Mouse (Mus musculus) urinary bladder, postnatal 36 days (tissue): Measurements from ENCODE around the gene Yif1a.

Source experiments
- DNase-seq, 2 experiments: peaks; one replicate each; pipeline ENCODE4 v3.0.0; 2022; ENCODE audit warnings: low spot score in 2 of 2, mixed read lengths in 1 of 2

Yif1a gene

DNA sequence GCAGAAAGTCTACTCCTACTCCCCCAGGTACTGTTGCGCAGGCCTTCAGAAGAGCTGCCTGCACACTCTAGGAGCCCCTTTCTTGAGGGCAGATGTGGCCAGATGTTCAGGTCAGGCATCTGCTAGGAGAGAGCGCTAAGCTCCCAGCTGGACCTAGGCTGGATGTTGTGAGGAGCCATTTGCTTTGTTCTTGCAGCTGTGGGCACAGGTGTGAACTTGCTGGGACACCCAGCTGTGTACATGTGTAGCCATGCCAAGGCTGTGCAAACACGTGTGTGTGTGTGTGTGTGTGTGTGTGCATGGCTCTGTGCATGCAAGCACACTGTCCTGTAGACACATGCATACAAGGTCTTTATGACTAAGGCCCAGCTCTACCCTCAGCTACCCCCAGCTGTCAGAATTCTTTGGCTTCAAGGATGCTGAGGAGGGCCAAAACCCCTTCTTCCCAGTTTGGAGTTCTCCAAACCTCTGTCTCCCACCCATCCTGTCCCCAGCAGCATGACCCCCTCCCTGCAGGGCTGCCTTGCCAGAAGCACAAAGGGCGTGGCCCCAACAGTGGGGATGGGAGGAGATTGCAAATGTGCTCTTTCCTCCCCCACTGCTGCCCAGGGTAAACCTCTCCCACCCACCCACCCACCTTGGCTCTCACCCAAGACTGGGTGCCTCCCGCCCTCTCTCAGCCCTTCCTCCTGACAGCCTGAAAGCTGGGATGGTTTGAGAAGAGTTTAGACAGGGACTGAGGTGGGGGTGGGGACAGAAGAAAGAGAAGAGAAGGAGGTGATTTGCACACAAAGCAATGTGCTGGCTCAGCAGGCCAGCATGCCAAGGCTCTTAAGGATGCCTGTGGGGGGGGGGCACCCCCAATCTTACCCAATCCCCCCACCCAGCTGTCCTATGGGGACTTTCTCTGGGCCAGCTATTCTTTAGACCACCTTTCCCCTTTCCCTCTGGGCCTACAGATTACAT lies 27.7 kb upstream of the Yif1a start:
- DNase-seq: peak; percentile 55 to 63

DNA sequence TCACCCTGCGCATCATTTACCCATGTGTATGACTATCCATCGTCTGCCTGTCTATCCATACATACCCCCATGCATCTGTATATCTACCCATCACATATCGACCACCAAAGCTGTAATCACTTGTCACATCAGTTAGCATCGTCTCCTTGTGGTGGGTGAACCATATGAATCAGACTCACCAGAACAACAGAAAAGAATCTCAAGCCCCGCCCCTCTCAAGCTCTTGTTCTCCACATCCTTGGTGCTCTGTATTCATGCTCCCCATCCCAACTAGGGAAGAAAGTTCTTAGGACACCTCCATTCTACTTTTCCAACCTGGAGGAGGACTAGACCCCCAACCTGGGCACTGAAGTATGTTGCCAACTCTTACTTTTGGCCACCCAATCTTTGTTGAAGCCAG lies 26.3 kb upstream of the Yif1a start:
- no peak for DNase-seq

DNA sequence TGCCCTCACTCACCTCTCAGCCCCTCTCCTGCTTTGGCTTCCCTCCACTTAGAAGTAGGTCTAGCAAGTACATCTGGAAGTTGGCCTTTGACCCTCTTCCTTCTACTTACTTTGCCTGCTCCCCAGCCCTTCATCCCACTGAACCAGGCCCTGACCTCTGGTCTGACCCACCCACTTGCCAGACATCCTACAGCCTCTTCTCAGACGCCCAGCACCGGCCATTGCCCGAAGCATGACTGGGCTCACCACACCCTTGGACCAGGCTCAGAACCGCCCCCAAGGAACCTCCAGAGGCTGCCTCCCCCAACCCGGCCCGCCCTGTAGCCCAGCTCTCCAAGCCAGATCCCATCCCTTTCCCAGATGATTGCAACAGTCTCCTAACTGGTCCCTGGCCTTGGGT lies 25.9 kb upstream of the Yif1a start:
- DNase-seq: peak in 1 of 2 experiments; percentile 72

DNA sequence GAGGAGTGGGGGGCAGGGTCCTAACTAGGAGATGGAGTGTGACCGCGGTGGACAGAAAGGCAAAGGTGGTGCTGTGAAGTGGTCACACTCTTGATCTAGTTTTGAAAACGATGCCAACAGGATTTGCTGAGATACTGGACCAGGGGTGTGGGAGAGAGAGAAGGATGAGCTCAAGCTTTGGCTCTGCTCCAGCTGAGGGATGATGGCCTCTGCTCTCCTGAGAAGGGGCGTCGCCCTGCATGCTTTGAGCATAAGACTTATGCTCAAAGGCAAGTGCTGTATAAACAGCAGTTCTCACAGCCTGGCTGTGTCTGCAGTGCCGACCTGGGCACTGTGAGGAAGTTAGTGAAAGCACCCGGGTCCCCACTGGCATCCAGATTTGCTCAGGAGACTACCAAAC lies 23.2 kb upstream of the Yif1a start:
- DNase-seq: peak in 1 of 2 experiments; percentile 51

DNA sequence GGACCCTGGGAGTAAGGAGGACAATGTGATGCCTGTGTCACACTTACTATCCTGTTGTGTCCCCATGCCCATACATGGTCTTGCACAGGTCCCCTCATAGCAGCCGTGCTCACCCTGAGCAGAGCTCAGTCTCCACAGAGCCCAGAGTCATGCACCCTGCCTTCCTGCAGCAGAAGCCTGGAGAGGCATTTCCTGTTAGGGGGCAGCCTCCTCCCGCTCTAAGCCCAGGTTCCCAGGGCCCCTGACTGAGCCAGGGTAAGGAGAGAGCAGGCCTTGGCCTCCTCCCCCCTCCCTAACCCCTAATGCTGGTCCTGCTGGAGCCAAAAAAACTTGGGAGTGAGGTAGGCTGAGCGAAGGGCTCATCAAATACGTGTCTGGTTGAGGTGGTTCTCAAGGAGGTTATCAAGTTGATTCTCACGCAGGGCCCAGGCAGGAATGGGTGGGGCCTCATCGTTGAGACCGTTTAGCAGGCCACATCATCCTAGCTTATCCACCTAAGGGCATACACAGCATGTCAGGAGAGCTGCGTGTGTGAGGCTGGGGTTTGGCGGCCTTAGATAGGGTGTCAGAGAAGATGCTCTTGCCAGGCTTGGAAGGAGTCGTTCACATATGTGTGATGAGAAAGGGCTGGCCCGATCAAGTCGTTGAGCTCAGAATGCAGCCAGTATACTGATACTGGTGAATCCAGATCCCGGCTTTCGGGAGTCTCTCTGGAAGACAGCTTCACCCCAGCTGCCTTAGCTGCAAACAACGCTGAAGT lies 21.1 kb upstream of the Yif1a start:
- DNase-seq: no peak

DNA sequence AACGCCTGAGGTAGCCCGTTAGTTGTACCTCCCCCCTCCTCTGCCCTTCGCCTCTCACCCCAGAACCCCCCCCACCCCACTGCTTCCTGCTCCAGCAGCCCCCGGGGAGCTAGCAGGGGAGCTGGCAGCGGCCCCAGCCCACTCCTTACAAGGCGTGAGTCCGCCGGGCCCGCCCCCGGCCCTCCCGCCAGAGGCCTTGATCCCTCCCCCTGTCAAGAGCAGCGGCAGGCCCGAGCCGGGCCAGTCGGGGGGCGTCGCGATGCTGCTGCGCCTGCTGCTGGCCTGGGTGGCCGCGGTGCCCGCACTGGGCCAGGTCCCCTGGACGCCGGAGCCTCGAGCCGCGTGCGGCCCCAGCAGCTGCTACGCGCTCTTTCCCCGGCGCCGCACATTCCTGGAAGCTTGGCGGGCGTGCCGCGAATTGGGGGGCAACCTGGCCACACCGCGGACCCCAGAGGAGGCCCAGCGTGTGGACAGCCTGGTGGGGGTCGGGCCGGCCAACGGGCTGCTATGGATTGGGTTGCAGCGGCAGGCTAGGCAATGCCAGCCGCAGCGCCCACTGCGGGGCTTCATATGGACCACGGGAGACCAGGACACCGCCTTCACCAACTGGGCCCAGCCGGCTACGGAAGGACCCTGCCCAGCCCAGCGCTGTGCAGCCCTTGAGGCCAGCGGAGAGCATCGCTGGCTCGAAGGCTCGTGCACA lies 20.3 kb upstream of the Yif1a start, which contains the start of gene Cd248:
Gene Cd248 (plus strand): TSS at position 212 of the 703 bp plus-strand sequence.
- DNase-seq: peak in 1 of 2 experiments; percentile 76

DNA sequence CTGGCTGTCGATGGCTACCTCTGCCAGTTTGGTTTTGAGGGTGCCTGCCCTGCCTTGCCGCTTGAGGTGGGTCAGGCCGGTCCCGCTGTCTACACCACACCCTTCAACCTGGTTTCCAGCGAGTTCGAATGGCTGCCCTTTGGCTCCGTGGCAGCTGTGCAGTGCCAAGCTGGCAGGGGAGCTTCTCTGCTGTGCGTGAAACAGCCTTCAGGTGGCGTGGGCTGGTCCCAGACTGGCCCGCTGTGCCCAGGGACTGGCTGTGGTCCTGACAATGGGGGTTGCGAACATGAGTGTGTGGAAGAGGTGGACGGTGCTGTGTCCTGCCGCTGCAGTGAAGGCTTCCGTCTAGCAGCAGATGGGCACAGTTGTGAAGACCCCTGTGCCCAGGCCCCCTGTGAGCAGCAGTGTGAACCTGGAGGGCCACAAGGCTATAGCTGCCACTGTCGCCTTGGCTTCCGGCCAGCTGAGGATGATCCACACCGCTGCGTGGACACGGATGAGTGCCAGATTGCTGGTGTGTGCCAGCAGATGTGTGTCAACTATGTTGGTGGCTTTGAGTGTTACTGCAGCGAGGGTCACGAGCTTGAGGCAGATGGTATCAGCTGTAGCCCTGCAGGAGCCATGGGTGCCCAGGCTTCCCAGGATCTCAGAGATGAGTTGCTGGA lies 19.6 kb upstream of the Yif1a start:
- no peak for DNase-seq

DNA sequence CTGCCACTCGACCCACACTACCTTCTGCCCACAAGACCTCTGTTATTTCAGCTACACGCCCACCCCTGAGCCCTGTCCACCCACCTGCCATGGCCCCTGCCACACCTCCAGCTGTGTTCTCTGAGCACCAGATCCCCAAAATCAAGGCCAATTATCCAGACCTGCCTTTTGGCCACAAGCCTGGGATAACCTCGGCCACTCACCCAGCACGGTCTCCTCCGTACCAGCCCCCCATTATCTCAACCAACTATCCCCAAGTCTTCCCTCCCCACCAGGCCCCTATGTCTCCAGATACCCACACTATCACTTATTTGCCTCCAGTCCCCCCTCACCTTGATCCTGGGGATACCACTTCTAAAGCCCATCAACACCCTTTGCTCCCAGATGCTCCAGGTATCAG lies 18.9 kb upstream of the Yif1a start:
- DNase-seq: no peak

DNA sequence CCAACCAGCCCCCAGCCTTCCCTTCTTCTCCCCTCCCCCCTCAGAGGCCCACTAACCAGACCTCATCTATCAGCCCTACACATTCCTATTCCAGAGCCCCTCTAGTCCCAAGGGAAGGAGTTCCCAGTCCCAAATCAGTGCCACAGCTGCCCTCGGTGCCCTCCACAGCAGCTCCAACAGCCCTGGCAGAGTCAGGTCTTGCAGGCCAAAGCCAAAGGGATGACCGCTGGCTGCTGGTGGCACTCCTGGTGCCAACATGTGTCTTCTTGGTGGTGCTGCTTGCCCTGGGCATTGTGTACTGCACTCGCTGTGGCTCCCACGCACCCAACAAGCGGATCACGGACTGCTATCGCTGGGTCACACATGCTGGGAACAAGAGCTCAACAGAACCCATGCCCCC lies 18.4 kb upstream of the Yif1a start:
- DNase-seq: no peak

DNA sequence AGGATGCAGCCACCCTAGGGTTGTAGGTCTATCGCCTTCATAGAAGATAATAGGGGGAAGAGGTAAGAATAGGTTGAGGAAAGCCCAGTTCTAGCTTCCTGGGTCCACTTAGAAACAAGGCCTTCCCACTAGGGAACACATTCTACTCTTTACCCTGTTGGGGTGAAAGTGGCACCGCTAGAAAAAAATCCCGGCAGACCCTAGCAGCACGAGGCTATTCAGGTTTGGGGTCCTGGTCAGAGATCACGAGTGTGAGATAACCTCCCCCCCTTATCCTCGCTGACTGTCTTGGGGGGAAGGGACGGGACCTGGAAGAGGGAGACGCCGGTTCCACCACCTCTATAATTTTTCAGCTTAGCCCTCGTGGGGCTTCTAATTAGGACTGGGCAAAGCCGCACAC lies 17.3 kb upstream of the Yif1a start:
- DNase-seq: no peak

DNA sequence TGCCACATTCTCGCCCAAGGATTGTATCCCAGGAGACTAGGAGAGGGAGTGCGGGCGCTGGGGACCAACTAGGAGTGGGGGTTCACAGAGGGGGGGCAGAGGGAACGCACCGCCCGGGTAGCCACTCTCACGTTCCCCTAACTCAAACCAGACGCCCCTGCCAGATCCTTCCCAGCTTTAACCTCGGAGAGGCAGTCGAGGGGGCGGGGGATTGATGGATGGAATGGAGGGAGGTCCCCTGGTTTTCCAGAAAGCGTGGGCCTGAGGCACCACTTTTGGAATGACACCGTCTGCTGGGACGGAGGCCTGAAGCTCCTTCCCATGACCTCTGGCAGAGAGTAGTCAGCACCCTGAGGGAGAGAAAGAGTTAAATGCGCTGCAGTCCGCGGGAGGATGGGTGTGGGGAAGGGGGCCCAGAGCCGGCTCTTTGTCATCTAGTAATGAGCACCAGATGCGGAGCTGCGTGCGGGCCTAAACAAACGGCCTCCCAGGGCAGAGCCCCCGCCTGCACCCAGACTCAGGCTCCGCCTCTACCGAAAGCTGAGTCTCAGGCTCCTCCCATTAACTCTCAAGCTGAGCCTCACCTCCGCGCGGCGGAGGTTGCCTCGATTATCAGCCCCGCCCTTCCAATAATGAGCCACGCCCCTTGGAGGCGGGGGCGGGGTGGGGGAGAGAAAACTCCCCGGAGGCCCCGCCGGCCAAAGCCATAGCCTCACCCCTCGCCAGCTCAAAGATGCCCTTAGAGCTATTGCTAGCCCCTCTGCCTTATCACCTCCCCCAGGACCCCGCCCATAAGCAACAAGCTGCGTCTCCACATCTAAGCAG lies 16.6 kb upstream of the Yif1a start:
- peak; percentile 75 to 85 for DNase-seq

DNA sequence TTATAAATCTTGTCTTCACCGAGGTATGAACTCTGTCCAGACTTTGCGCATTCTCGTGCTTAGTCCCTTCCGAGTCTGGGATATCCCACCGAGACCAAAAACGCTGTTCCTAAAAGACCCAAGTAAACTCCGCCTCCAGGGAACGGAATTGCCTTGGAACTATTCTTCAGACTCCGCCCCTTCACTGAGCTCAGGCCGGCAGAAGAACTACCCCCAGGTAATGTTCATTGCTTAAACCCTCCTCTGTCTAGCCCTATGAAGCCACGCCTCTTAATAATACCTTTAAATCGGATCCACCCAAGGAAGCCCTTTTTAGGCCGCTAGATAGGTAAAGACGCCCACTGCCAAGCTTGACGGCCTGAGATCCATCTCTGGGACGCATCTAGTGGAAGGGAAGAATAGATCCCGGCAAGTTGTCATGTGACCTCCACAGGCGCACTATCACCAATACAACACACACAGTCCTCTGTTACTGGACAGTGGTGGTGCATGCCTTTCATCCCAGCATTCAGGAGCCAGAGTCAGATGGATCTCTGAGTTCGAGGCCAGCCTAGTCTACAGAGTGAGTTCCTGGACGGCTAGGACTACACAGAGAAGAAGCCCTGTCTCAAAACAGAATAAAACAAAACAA lies 15.8 kb upstream of the Yif1a start:
- no peak for DNase-seq

DNA sequence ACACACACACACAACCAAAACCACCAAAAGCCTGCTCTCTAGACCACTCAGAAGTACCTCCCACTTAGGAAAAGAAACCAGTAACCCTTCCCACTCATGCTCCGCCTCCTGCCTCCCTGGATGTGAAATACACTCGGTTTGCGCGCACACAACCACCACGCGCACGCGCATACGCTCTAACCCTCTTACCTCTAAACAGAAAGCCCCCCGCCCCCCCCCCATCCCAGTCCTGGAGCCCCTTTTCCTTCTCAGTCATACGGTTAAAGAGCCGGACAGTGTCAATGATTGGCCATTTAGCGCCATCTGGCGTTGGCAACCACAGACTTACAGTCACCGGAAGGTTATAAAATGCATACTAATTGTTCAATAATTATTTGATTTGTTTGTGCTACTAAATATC lies 15.3 kb upstream of the Yif1a start:
- DNase-seq: peak; percentile 51 to 53

DNA sequence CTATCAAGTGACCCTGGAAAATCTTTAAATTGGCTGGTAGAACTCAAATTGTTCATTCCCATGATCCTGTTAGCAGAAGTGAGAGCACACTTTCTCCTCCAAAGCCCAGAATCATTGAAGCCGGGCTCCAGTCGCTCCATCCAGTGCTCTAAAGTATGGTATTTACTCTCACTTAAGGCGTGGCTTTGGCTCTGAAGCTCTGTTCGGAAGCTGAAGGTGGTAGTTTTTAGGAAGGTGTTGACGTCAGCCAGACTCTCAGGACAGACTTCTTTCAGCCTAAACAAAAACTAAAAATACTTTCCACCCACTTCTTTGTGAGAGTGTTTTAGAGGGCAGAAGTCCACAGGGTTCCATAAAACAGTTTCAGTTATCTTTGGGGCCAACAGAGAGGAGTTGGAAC lies 14.8 kb upstream of the Yif1a start:
- no peak for DNase-seq

DNA sequence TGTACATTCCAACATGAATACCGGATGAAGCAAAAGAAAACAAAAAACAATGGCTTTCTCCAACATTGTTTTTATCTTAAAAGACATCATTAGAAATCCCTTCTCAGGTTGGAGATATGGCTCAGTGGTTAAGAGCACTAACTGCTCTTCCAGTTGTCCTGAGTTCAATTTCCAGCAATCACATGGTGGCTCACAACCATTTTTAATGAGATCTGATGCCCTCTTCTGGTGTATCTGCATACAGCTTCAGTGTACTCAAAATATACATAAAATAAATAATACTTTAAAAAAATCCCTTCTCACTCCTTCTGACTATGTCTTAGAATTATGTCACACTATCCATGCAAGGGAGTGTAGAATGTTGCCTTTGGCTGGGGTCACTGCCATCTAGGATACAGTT lies 9.1 kb upstream of the Yif1a start:
- no peak for DNase-seq

DNA sequence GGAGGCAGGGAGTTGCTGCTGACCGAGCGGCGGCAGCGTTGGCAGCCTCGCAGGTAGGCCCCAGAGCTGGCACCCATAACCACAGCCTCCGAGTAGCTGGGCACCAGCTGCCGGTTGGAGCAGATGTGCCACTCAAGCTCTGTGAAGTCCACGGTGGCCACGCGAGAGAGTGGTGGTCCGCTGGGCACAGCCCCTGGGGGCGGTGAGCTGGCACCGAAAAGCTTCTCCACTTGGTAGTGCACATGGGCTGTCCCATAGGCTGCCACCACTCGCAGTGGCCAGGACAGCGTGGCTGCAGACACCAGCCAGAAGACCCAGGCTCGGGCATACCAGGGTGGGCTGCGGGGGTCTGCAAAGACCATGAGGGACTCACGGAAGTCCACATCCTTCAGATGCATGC lies 6.3 kb upstream of the Yif1a start:
- DNase-seq: no peak

DNA sequence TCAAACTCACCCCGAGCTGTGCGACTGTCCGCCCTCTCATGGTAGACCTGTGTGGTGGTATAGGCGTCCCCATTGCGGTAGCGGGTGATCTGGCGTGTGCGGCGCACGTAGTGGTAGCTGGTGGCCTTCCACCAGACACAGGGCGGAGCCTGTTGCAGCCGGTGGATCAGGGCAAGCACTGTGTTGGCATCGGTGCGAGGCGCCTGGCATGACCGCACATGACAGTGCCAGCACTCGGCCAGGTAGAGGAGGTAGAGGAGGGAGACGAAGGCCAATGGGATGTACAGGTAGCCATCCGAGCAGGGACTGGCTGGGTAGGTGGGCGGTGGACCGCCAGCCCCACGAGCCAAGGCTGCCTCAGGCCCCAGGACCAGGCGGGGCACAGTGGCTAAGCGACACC lies 5.7 kb upstream of the Yif1a start:
- DNase-seq: no peak

DNA sequence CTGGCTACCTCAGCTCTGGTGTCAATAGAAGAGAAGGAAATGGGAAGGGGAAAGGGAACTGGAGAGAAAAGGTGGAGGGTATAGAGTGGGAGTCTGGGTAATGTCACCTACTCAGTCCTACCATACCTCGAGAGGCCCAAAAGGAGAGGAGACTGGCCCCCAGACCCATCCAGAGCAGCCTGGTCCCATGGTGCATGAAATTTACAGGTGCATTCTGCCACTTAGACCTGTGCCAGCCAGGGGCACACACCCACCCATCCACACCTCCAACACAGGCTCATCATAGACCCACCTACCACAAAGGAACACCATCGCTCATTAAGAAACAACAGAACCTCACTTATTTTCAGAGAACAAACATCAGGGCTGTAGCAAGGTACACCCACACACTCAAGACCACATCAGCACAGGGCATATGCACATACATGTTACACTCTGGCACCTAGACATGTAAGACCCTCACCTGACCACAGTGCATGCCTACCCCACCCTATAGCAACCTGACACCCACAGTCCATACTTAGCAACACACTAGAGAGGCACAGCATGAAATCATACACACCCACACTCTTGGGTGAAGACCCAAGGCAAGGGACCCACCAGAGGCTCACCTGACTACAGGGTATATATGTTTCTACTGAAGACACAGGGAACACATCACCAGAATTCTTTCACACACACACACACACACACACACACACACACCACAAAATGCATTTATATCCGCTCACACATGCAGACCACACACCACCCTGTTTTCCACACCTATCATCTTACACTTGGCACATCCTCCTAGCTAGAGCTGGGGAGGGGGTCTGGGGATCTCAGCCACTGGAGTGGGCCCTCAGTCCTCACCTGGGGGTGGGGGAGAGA lies 4.1 kb upstream of the Yif1a start:
- DNase-seq: no peak

DNA sequence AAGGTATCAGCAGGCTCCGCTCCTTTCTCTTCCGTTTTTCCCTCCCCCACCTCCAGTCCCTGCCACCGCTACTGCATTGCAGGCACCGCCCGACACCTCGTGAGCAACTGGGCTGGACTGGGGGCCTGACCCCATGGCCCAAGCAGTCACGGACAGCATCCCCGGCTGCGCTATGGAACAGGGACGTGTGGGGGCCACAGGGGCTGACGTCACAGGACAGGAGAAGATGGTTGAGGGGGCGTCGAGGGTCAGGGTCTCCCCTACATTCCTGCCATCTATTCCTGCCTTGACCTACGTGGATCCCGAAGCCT lies 3.5 kb upstream of the Yif1a start:
- DNase-seq: no peak
